Mouse (Mus musculus) CH12.LX (cell line): ENCODE results near the gene Sdc4. TPM values are rescaled to one million over a fixed set of nuclear protein-coding genes. Genes with fewer than 3 reads are reported as not detected.

Experiments
- DNase-seq: peaks from one replicate; pipeline ENCODE4 v3.0.0-alpha.2; 2013; ENCODE audit errors: extremely low read depth
- H3K27ac ChIP-seq: 2 replicates; pipeline ENCODE4 v1.5.1; 2012; ENCODE audit warnings: low read depth, mild to moderate bottlenecking, control low read depth, moderate library complexity; ENCODE audit not compliant: insufficient read depth
- H3K27me3 ChIP-seq: replicated peaks from 2 replicates; pipeline ENCODE3; 2012; ENCODE audit warnings: inconsistent platforms
- H3K36me3 ChIP-seq, 2 experiments: replicated peaks in 1 of 2; 2 replicates each; pipeline versions ENCODE3 to v1.6.1; 2012; ENCODE audit warnings: inconsistent platforms in 1 of 2, low read length in 1 of 2, mild to moderate bottlenecking in 1 of 2, mixed read lengths in 1 of 2, moderate library complexity in 1 of 2; ENCODE audit not compliant: control insufficient read depth in 1 of 2, insufficient read depth in 1 of 2
- H3K4me1 ChIP-seq, 2 experiments: 2 replicates each; pipeline ENCODE4 v1.6.1; 2012; ENCODE audit warnings: inconsistent platforms in 1 of 2, moderate library complexity in 1 of 2; ENCODE audit not compliant: insufficient read depth in 2 of 2, control insufficient read depth in 1 of 2
- H3K4me2 ChIP-seq: 2 replicates; pipeline ENCODE4 v1.6.1; 2012; ENCODE audit warnings: low read depth, mild to moderate bottlenecking, control low read depth; ENCODE audit not compliant: poor library complexity, insufficient read depth, severe bottlenecking
- H3K4me3 ChIP-seq, 3 experiments: fragments of 150-350 bp in 1 of 3; sonication (generic) in 1 of 3; replicated peaks in 1 of 3; 2 replicates each; pipeline versions ENCODE3 to v1.5.1; 2011 to 2012; ENCODE audit warnings: low read depth in 2 of 3, low read length in 2 of 3, mild to moderate bottlenecking in 2 of 3, moderate library complexity in 2 of 3, control low read depth in 1 of 3, improper control_type of control experiment in 1 of 3, inconsistent platforms in 1 of 3, mixed read lengths in 1 of 3; ENCODE audit not compliant: poor library complexity in 1 of 3
- H3K79me2 ChIP-seq: replicated peaks from 2 replicates; pipeline ENCODE4 v1.6.1; 2012; ENCODE audit warnings: mild to moderate bottlenecking, moderate library complexity; ENCODE audit not compliant: control insufficient read depth, poor library complexity, insufficient read depth, severe bottlenecking; ENCODE audit errors: extremely low read depth
- H3K9ac ChIP-seq: 2 replicates; pipeline ENCODE4 v1.6.1; 2012; ENCODE audit warnings: low read depth, mild to moderate bottlenecking, control low read depth, moderate library complexity; ENCODE audit not compliant: insufficient read depth
- H3K9me3 ChIP-seq: replicated peaks from 2 replicates; pipeline ENCODE3; 2012; ENCODE audit warnings: low read length, inconsistent platforms, mixed read lengths
- BHLHE40 ChIP-seq: IDR thresholded peaks from 2 replicates; pipeline ENCODE4 v1.6.1; 2011; ENCODE audit warnings: mild to moderate bottlenecking, low read depth, low read length, improper control_type of control experiment
- CHD1 ChIP-seq: IDR thresholded peaks from 2 replicates; pipeline ENCODE4 v1.6.1; 2012; ENCODE audit warnings: low read depth, low read length, improper control_type of control experiment, inconsistent platforms
- CHD2 ChIP-seq: IDR thresholded peaks from 2 replicates; pipeline ENCODE4 v1.6.1; 2011; ENCODE audit warnings: low read length, improper control_type of control experiment
- E2F4 ChIP-seq: IDR thresholded peaks from 2 replicates; pipeline ENCODE4 v1.6.1; 2011; ENCODE audit warnings: low read depth, low read length, improper control_type of control experiment; ENCODE audit not compliant: insufficient replicate concordance
- ETS1 ChIP-seq: conservative IDR thresholded peaks from 2 replicates; pipeline ENCODE4 v1.6.1; 2012; ENCODE audit warnings: low read depth, mild to moderate bottlenecking, inconsistent platforms, low read length, improper control_type of control experiment, moderate library complexity
- GABPA ChIP-seq: IDR thresholded peaks from 2 replicates; pipeline ENCODE4 v1.6.1; 2012; ENCODE audit warnings: low read depth, low read length, improper control_type of control experiment, inconsistent platforms; ENCODE audit not compliant: insufficient replicate concordance
- HCFC1 ChIP-seq: IDR thresholded peaks from 2 replicates; pipeline ENCODE4 v1.6.1; 2012; ENCODE audit warnings: low read depth, mild to moderate bottlenecking, inconsistent platforms, low read length, improper control_type of control experiment
- JUND ChIP-seq: conservative IDR thresholded peaks from 2 replicates; pipeline ENCODE4 v1.6.1; 2011; ENCODE audit warnings: low read depth, low read length, improper control_type of control experiment
- KAT2A ChIP-seq: IDR thresholded peaks from 2 replicates; pipeline ENCODE4 v1.6.1; 2012; ENCODE audit warnings: low read length, improper control_type of control experiment, inconsistent platforms; ENCODE audit not compliant: insufficient replicate concordance
- MAX ChIP-seq: IDR thresholded peaks from 2 replicates; pipeline ENCODE4 v1.6.1; 2011; ENCODE audit warnings: low read length, improper control_type of control experiment
- MAZ ChIP-seq: IDR thresholded peaks from 2 replicates; pipeline ENCODE4 v1.6.1; 2012; ENCODE audit warnings: low read depth, mild to moderate bottlenecking, inconsistent platforms, low read length, improper control_type of control experiment, moderate library complexity
- MEF2A ChIP-seq: IDR thresholded peaks from 2 replicates; pipeline ENCODE4 v1.6.1; 2014; ENCODE audit warnings: low read depth, mild to moderate bottlenecking, inconsistent platforms, low read length, improper control_type of control experiment, borderline replicate concordance
- MYC ChIP-seq: IDR thresholded peaks from 2 replicates; pipeline ENCODE4 v1.6.1; 2011; ENCODE audit warnings: low read depth, mild to moderate bottlenecking, improper control_type of control experiment, low read length
- NELFE ChIP-seq: IDR thresholded peaks from 2 replicates; pipeline ENCODE4 v1.6.1; 2011; ENCODE audit warnings: low read depth, low read length, improper control_type of control experiment
- POLR2A ChIP-seq: IDR thresholded peaks from 2 replicates; pipeline ENCODE4 v1.6.1; 2011; ENCODE audit warnings: low read depth, mild to moderate bottlenecking, improper control_type of control experiment, low read length
- RAD21 ChIP-seq: IDR thresholded peaks from 2 replicates; pipeline ENCODE4 v1.6.1; 2011; ENCODE audit warnings: low read depth, mild to moderate bottlenecking, low read length, improper control_type of control experiment, moderate library complexity
- SIN3A ChIP-seq: IDR thresholded peaks from 2 replicates; pipeline ENCODE4 v1.6.1; 2012; ENCODE audit warnings: low read length, improper control_type of control experiment, inconsistent platforms
- TBP ChIP-seq: conservative IDR thresholded peaks from 2 replicates; pipeline ENCODE4 v1.6.1; 2011; ENCODE audit warnings: low read depth, low read length, improper control_type of control experiment
- TCF12 ChIP-seq: IDR thresholded peaks from 2 replicates; pipeline ENCODE4 v1.6.1; 2014; ENCODE audit warnings: low read depth, mild to moderate bottlenecking, inconsistent platforms, low read length, improper control_type of control experiment
- UBTF ChIP-seq: IDR thresholded peaks from 2 replicates; pipeline ENCODE4 v1.6.1; 2012; ENCODE audit warnings: low read depth, mild to moderate bottlenecking, inconsistent platforms, low read length, improper control_type of control experiment, moderate library complexity
- USF1 ChIP-seq: IDR thresholded peaks from 2 replicates; pipeline ENCODE4 v1.6.1; 2014; ENCODE audit warnings: low read depth, mild to moderate bottlenecking, inconsistent platforms, low read length, improper control_type of control experiment
- USF2 ChIP-seq: conservative IDR thresholded peaks from 2 replicates; pipeline ENCODE4 v1.6.1; 2011; ENCODE audit warnings: low read depth, low read length, improper control_type of control experiment
- ZC3H11A ChIP-seq: IDR thresholded peaks from 2 replicates; pipeline ENCODE4 v1.6.1; 2012; ENCODE audit warnings: low read depth, mild to moderate bottlenecking, inconsistent platforms, low read length, improper control_type of control experiment
- ZKSCAN1 ChIP-seq: IDR thresholded peaks from 2 replicates; pipeline ENCODE4 v1.6.1; 2012; ENCODE audit warnings: low read depth, inconsistent platforms, low read length, improper control_type of control experiment, borderline replicate concordance
- ZMIZ1 ChIP-seq: IDR thresholded peaks from 2 replicates; pipeline ENCODE4 v1.6.1; 2012; ENCODE audit warnings: low read depth, mild to moderate bottlenecking, inconsistent platforms, low read length, improper control_type of control experiment
- ZNF384 ChIP-seq: IDR thresholded peaks from 2 replicates; pipeline ENCODE4 v1.6.1; 2012; ENCODE audit warnings: low read depth, low read length, improper control_type of control experiment, inconsistent platforms
- dilution Hi-C: fragments of 300-500 bp; cut with MboI; formaldehyde crosslinking; loops from 2 replicates; pipeline ENCODE4 v1.14.3; 2020; ENCODE audit warnings: low sequenced_read_pairs; ENCODE audit not compliant: extremely low pct_unique_long_range_greater_than_20kb, extremely low pct_ligation_motif_present
- in situ Hi-C: fragments of 300-500 bp; cut with MboI; formaldehyde crosslinking; loops from 3 replicates; pipeline ENCODE4 v1.14.3; 2019; ENCODE audit warnings: low sequenced_read_pairs, low pct_ligation_motif_present, low pct_unique_long_range_greater_than_20kb, mixed read lengths
- polyA plus RNA-seq: library from polyadenylated mRNA; unstranded; fragments of >175 nt; gene quantifications from 2 replicates; pipeline ENCODE4 v1.2.1, GENCODE M21; 2012; ENCODE audit warnings: low read depth; ENCODE audit not compliant: insufficient read length
- total RNA-seq, 2 experiments: library from RNA; depleted of rRNA; stranded (reverse); fragments of 300-350 nt in 1 of 2; fragments of >200 nt in 1 of 2; gene quantifications; 2 replicates each; pipeline ENCODE4 v1.2.3; 2012 to 2014

Gene Sdc4
- total and polyA plus RNA-seq, 3 experiments = 46.6 to 69.9 (median 59.8) TPM

- Histone ChIP-seq H3K4me2 (no peak overlapping the region), H3K36me3 (peaks cover 55 to 78% of the 10 kb centered on the region in 2 experiments), H3K4me3 (no peak overlapping the region), H3K27ac (no peak overlapping the region), H3K4me1 (peaks cover 13 to 38% of the 10 kb centered on the region in 2 experiments), H3K9me3 (peaks cover 5% of the 10 kb centered on the region), H3K79me2 (peaks cover 2% of the 10 kb centered on the region), H3K27me3 (no peaks in the 10 kb centered on the region), H3K9ac (no peak overlapping the region)
- dilution Hi-C loops = no loop called here
- in situ Hi-C loops = no loop called here
- no peak for TF ChIP-seq UBTF
- DNase-seq = no peak
Observed at GRCm38 (mm10) chr2:164426952-164427351, 16.7 kb downstream of the Sdc4 start.

- TF ChIP-seq UBTF = no peak
- no peak for TF ChIP-seq ZMIZ1
- TF ChIP-seq ETS1 = no peak
- no peak for TF ChIP-seq MYC
- TF ChIP-seq HCFC1 = no peak
- TF ChIP-seq MAX = no peak
- TF ChIP-seq MAZ = no peak
- TF ChIP-seq BHLHE40 = no peak
- no peak for TF ChIP-seq GABPA
- no peak for TF ChIP-seq TCF12
- Histone ChIP-seq H3K79me2 (no peaks in the 10 kb centered on the region), H3K36me3 (peaks cover 55 to 72% of the 10 kb centered on the region in 2 experiments), H3K9me3 (peaks cover 5% of the 10 kb centered on the region), H3K27me3 (no peaks in the 10 kb centered on the region), H3K27ac (no peak overlapping the region), H3K4me1 (peaks cover 14 to 43% of the 10 kb centered on the region in 2 experiments), H3K4me2 (no peak overlapping the region), H3K9ac (no peak overlapping the region), H3K4me3 (no peak overlapping the region)
- in situ Hi-C loops (no loop called here), dilution Hi-C loops (no loop called here)
- no peak for DNase-seq
Observed at GRCm38 (mm10) chr2:164426121-164426520, 17.6 kb downstream of the Sdc4 start.

GRCm38 (mm10) chr2:164425401-164425800, 18.3 kb downstream of the Sdc4 start:
- Histone ChIP-seq H3K27ac (no peak overlapping the region), H3K27me3 (no peaks in the 10 kb centered on the region), H3K4me1 (peaks cover 14 to 40% of the 10 kb centered on the region in 2 experiments), H3K36me3 (peaks cover 51 to 64% of the 10 kb centered on the region in 2 experiments), H3K79me2 (no peaks in the 10 kb centered on the region), H3K4me2 (no peak overlapping the region), H3K4me3 (no peak overlapping the region)
- no peak for DNase-seq
- dilution Hi-C loops = no loop called here
- TF ChIP-seq CHD2 = no peak
- no peak for TF ChIP-seq USF2
- no peak for TF ChIP-seq CHD1
- no peak for TF ChIP-seq ZC3H11A
- TF ChIP-seq TCF12 = no peak
- no peak for TF ChIP-seq KAT2A
- TF ChIP-seq ETS1 = no peak
- no peak for TF ChIP-seq MEF2A
- no peak for TF ChIP-seq TBP
- no peak for TF ChIP-seq HCFC1
- no peak for TF ChIP-seq JUND
- no peak for TF ChIP-seq ZNF384
- TF ChIP-seq E2F4 = no peak
- TF ChIP-seq UBTF = no peak
- TF ChIP-seq USF1 = no peak
- no peak for TF ChIP-seq POLR2A
- no peak for TF ChIP-seq NELFE
- no peak for TF ChIP-seq ZKSCAN1
- no peak for TF ChIP-seq SIN3A
- TF ChIP-seq RAD21 = no peak
- TF ChIP-seq, all 38 proteins: peak for 0
- H3K9ac ChIP-seq = no peak overlapping the region
- in situ Hi-C loops = no loop called here
- peaks cover 5% of the 10 kb centered on the region for H3K9me3 ChIP-seq
